Mouse (Mus musculus): Measurements from ENCODE around the gene Fam234b. TPM values are rescaled to one million over a fixed set of nuclear protein-coding genes. Genes with fewer than 3 reads are reported as not detected.
A peak's percentile ranks its signal among the peaks of the same experiment; 100 is the strongest.

Fam234b gene
- 47.6 and 51.1 TPM in 2 replicates for polyA plus RNA-seq (2016; fragmentation: Nextera tagmentation; extraction: Ambion mirVana)

GRCm38 (mm10) chr6:135197921-135198532, at the start of gene Fam234b, which contains the start of gene Hebp1:
Fam234b (plus strand) TSS chr6:135197977.
Hebp1 (minus strand) TSS chr6:135198022.
- peak within 1 kb of the TSS; percentile 82 for H3K9ac ChIP-seq
- H3K27ac ChIP-seq = peak within 1 kb of the TSS; percentile 76
- peak within 1 kb of the TSS; percentile 76 for H3K4me3 ChIP-seq
- H3K36me3 ChIP-seq = no peaks in the 10 kb centered on the region
- whole genome bisulfite sequencing = under 1% methylated on average over 52 of the region's 52 CpGs
- peak within 1 kb of the TSS; percentile 67 for H3K4me2 ChIP-seq (replicated peaks)
- peaks cover 17% of the 10 kb centered on the region for H3K4me1 ChIP-seq
- H3K9me3 ChIP-seq (replicated peaks) = no peaks in the 10 kb centered on the region
- H3K27me3 ChIP-seq = no peaks in the 10 kb centered on the region
- peak; percentile 95 for ATAC-seq (ENCODE audit: low FRiP score)

- no peak overlapping the region for H3K9ac ChIP-seq
- no peaks in the 10 kb centered on the region for H3K9me3 ChIP-seq (replicated peaks)
- no peak for ATAC-seq (ENCODE audit: low FRiP score)
- no peaks in the 10 kb centered on the region for H3K4me1 ChIP-seq
- no peak overlapping the region for H3K4me3 ChIP-seq
- 33% methylated on average over 1 of the region's 1 CpGs for WGBS
- no peak overlapping the region for H3K4me2 ChIP-seq (replicated peaks)
- H3K27ac ChIP-seq = no peak overlapping the region
- H3K27me3 ChIP-seq = no peaks in the 10 kb centered on the region
- no peaks in the 10 kb centered on the region for H3K36me3 ChIP-seq
These were observed 49.3 kb upstream of the Fam234b start for GRCm38 (mm10) chr6:135148506-135148905.

- Histone ChIP-seq H3K9ac (no peak overlapping the region), H3K27me3 (no peaks in the 10 kb centered on the region), H3K36me3 (no peaks in the 10 kb centered on the region), H3K27ac (no peak overlapping the region), H3K4me2 (replicated peaks) (no peak overlapping the region), H3K9me3 (replicated peaks) (no peaks in the 10 kb centered on the region), H3K4me1 (no peaks in the 10 kb centered on the region), H3K4me3 (no peak overlapping the region)
- 72% methylated on average over 4 of the region's 4 CpGs for WGBS
- 0 out of 2 replicates have a peak, but pooled peaks have one; percentile 5 for ATAC-seq (ENCODE audit: low FRiP score)
These were observed 48.6 kb upstream of the Fam234b start for GRCm38 (mm10) chr6:135149175-135149574.

GRCm38 (mm10) chr6:135149722-135150121, 48.1 kb upstream of the Fam234b start:
- Histone ChIP-seq H3K27me3 (no peaks in the 10 kb centered on the region), H3K4me1 (no peaks in the 10 kb centered on the region), H3K27ac (no peak overlapping the region), H3K36me3 (no peaks in the 10 kb centered on the region), H3K4me2 (replicated peaks) (no peak overlapping the region), H3K9ac (no peak overlapping the region), H3K9me3 (replicated peaks) (no peaks in the 10 kb centered on the region), H3K4me3 (no peak overlapping the region)
- WGBS = 76% methylated on average over 4 of the region's 4 CpGs
- ATAC-seq (ENCODE audit: low FRiP score) = 0 out of 2 replicates have a peak, but pooled peaks have one; percentile 4

GRCm38 (mm10) chr6:135150311-135150710, 47.5 kb upstream of the Fam234b start:
- 43% methylated on average over 5 of the region's 5 CpGs for WGBS
- Histone ChIP-seq H3K4me2 (replicated peaks) (no peak overlapping the region), H3K27me3 (no peaks in the 10 kb centered on the region), H3K4me3 (no peak overlapping the region), H3K27ac (no peak overlapping the region), H3K9me3 (replicated peaks) (no peaks in the 10 kb centered on the region), H3K36me3 (no peaks in the 10 kb centered on the region), H3K4me1 (no peaks in the 10 kb centered on the region), H3K9ac (no peak overlapping the region)
- ATAC-seq (ENCODE audit: low FRiP score) = no peak

DNA sequence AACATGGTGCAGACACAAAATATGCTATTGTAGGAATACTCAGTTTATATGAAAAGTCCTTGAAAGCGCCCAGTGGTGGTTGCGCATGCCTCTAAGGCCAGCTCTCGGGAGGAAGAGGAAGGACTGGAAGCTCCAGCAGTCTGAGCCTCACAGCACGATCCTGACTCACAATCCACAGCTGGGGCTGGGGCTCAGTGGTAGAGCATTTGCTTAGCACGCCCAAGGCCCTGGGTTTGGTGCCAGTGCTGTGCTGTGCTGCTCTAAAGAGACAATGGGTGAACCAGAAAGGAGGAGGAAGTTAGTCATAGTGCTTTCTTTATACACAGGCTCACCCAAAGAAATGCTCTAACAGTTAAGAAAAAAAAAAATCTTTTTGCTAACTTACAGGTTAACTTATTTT, 44.1 kb upstream of the Fam234b start:
- no peaks in the 10 kb centered on the region for H3K36me3 ChIP-seq
- no peak overlapping the region for H3K4me2 ChIP-seq (replicated peaks)
- ATAC-seq (ENCODE audit: low FRiP score) = no peak
- no peak overlapping the region for H3K4me3 ChIP-seq
- H3K9me3 ChIP-seq (replicated peaks) = no peaks in the 10 kb centered on the region
- no peak overlapping the region for H3K9ac ChIP-seq
- 88% methylated on average over 5 of the region's 5 CpGs for WGBS
- no peak overlapping the region for H3K27ac ChIP-seq
- H3K27me3 ChIP-seq = no peaks in the 10 kb centered on the region
- no peaks in the 10 kb centered on the region for H3K4me1 ChIP-seq

DNA sequence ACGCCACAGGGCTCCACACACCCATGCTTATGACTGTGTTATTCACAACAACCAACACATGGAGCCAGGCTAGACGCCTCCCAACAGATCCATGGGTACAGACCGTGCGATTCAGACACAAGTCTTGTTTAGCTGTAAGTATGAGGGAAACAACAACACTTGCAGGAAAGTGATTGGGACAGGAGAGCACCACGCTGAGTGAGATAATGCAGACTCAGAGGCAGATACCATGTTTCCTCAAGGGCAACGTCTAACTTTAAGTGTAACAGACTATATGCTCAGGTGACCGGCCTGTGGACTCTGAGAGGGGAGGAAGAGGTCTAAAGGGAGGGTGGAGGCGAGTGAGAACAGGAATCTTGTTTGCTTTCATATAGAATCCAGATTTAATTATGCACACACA, 41.2 kb upstream of the Fam234b start:
- Histone ChIP-seq H3K9me3 (replicated peaks) (no peaks in the 10 kb centered on the region), H3K4me3 (no peak overlapping the region), H3K9ac (no peak overlapping the region), H3K27ac (no peak overlapping the region), H3K4me1 (no peaks in the 10 kb centered on the region), H3K4me2 (replicated peaks) (no peak overlapping the region), H3K36me3 (no peaks in the 10 kb centered on the region), H3K27me3 (no peaks in the 10 kb centered on the region)
- no peak for ATAC-seq (ENCODE audit: low FRiP score)
- WGBS = 87% methylated on average over 8 of the region's 8 CpGs

GRCm38 (mm10) chr6:135157496-135157895, 40.3 kb upstream of the Fam234b start:
- Histone ChIP-seq H3K4me2 (replicated peaks) (no peak overlapping the region), H3K36me3 (no peaks in the 10 kb centered on the region), H3K27me3 (no peaks in the 10 kb centered on the region), H3K9ac (no peak overlapping the region), H3K27ac (no peak overlapping the region), H3K4me3 (no peak overlapping the region), H3K4me1 (no peaks in the 10 kb centered on the region), H3K9me3 (replicated peaks) (no peaks in the 10 kb centered on the region)
- no peak for ATAC-seq (ENCODE audit: low FRiP score)
- WGBS = 67% methylated on average over 4 of the region's 4 CpGs

- whole genome bisulfite sequencing = 30% methylated on average over 4 of the region's 4 CpGs
- H3K4me3 ChIP-seq = no peak overlapping the region
- H3K27ac ChIP-seq = no peak overlapping the region
- no peaks in the 10 kb centered on the region for H3K9me3 ChIP-seq (replicated peaks)
- no peaks in the 10 kb centered on the region for H3K27me3 ChIP-seq
- no peak overlapping the region for H3K4me2 ChIP-seq (replicated peaks)
- H3K36me3 ChIP-seq = no peaks in the 10 kb centered on the region
- no peak overlapping the region for H3K9ac ChIP-seq
- H3K4me1 ChIP-seq = no peaks in the 10 kb centered on the region
- no peak for ATAC-seq (ENCODE audit: low FRiP score)
These were observed 39.3 kb upstream of the Fam234b start for GRCm38 (mm10) chr6:135158509-135158908.

GRCm38 (mm10) chr6:135161356-135161755, 36.4 kb upstream of the Fam234b start:
- no peak for ATAC-seq (ENCODE audit: low FRiP score)
- Histone ChIP-seq H3K4me1 (no peaks in the 10 kb centered on the region), H3K27ac (no peak overlapping the region), H3K36me3 (no peaks in the 10 kb centered on the region), H3K9ac (no peak overlapping the region), H3K27me3 (no peaks in the 10 kb centered on the region), H3K4me3 (no peak overlapping the region), H3K4me2 (replicated peaks) (no peak overlapping the region), H3K9me3 (replicated peaks) (no peaks in the 10 kb centered on the region)
- WGBS = 80% methylated on average over 4 of the region's 4 CpGs

- H3K9me3 ChIP-seq (replicated peaks) = no peaks in the 10 kb centered on the region
- H3K4me2 ChIP-seq (replicated peaks) = no peak overlapping the region
- 84% methylated on average over 3 of the region's 3 CpGs for WGBS
- H3K4me1 ChIP-seq = no peaks in the 10 kb centered on the region; the same call in 1 of the 2 replicates
- H3K27me3 ChIP-seq = peaks cover 2% of the 10 kb centered on the region; the same call in 1 of the 2 replicates
- H3K36me3 ChIP-seq = no peaks in the 10 kb centered on the region
- H3K4me3 ChIP-seq = no peak overlapping the region
- no peak overlapping the region for H3K27ac ChIP-seq
- no peak for ATAC-seq (ENCODE audit: low FRiP score)
- no peak overlapping the region for H3K9ac ChIP-seq
These were observed 35.5 kb upstream of the Fam234b start for GRCm38 (mm10) chr6:135162311-135162710.

GRCm38 (mm10) chr6:135162861-135163260, 34.9 kb upstream of the Fam234b start:
- Histone ChIP-seq H3K4me2 (replicated peaks) (no peak overlapping the region), H3K9me3 (replicated peaks) (no peaks in the 10 kb centered on the region), H3K27me3 (peaks cover 5% of the 10 kb centered on the region; the same call in 1 of the 2 replicates), H3K9ac (no peak overlapping the region), H3K36me3 (no peaks in the 10 kb centered on the region), H3K27ac (no peak overlapping the region), H3K4me1 (peaks cover 2% of the 10 kb centered on the region; the same call in 1 of the 2 replicates), H3K4me3 (no peak overlapping the region)
- WGBS = 79% methylated on average over 4 of the region's 4 CpGs
- ATAC-seq (ENCODE audit: low FRiP score) = no peak

GRCm38 (mm10) chr6:135165191-135165590, 32.6 kb upstream of the Fam234b start:
- Histone ChIP-seq H3K27ac (no peak overlapping the region), H3K9ac (no peak overlapping the region), H3K4me3 (no peak overlapping the region), H3K4me2 (replicated peaks) (no peak overlapping the region), H3K9me3 (replicated peaks) (no peaks in the 10 kb centered on the region), H3K36me3 (no peaks in the 10 kb centered on the region), H3K27me3 (peaks cover 5% of the 10 kb centered on the region; the same call in 1 of the 2 replicates), H3K4me1 (peaks cover 8% of the 10 kb centered on the region)
- WGBS = 77% methylated on average over 3 of the region's 3 CpGs
- ATAC-seq (ENCODE audit: low FRiP score) = no peak

Measured in hindbrain, embryonic 12.5 days (tissue).